Mouse (Mus musculus) CH12.LX (cell line): ENCODE measurements around the gene Hapln1.

Experiments
- CHD1 ChIP-seq: IDR thresholded peaks from 2 replicates; pipeline ENCODE4 v1.6.1; 2012; ENCODE audit warnings: low read depth, low read length, improper control_type of control experiment, inconsistent platforms
- CTCF ChIP-seq, 2 experiments: IDR thresholded peaks in 1 of 2; conservative IDR thresholded peaks in 1 of 2; 2 replicates each; pipeline ENCODE4 v1.5.1; 2011 to 2012; ENCODE audit warnings: low read depth in 2 of 2, low read length in 2 of 2, improper control_type of control experiment in 1 of 2, inconsistent platforms in 1 of 2, mild to moderate bottlenecking in 1 of 2, moderate library complexity in 1 of 2
- EP300 ChIP-seq: IDR thresholded peaks from 2 replicates; pipeline ENCODE4 v1.6.1; 2011; ENCODE audit warnings: low read length, improper control_type of control experiment
- KAT2A ChIP-seq: IDR thresholded peaks from 2 replicates; pipeline ENCODE4 v1.6.1; 2012; ENCODE audit warnings: low read length, improper control_type of control experiment, inconsistent platforms; ENCODE audit not compliant: insufficient replicate concordance
- MAZ ChIP-seq: IDR thresholded peaks from 2 replicates; pipeline ENCODE4 v1.6.1; 2012; ENCODE audit warnings: low read depth, mild to moderate bottlenecking, inconsistent platforms, low read length, improper control_type of control experiment, moderate library complexity
- POLR2AphosphoS2 ChIP-seq: IDR thresholded peaks from 2 replicates; pipeline ENCODE4 v1.6.1; 2011; ENCODE audit warnings: low read depth, low read length, improper control_type of control experiment
- RAD21 ChIP-seq: IDR thresholded peaks from 2 replicates; pipeline ENCODE4 v1.6.1; 2011; ENCODE audit warnings: low read depth, mild to moderate bottlenecking, low read length, improper control_type of control experiment, moderate library complexity
- SMC3 ChIP-seq: IDR thresholded peaks from 2 replicates; pipeline ENCODE4 v1.6.1; 2011; ENCODE audit warnings: low read depth, low read length, improper control_type of control experiment
- TBP ChIP-seq: conservative IDR thresholded peaks from 2 replicates; pipeline ENCODE4 v1.6.1; 2011; ENCODE audit warnings: low read depth, low read length, improper control_type of control experiment
- TCF12 ChIP-seq: IDR thresholded peaks from 2 replicates; pipeline ENCODE4 v1.6.1; 2014; ENCODE audit warnings: low read depth, mild to moderate bottlenecking, inconsistent platforms, low read length, improper control_type of control experiment
- USF1 ChIP-seq: IDR thresholded peaks from 2 replicates; pipeline ENCODE4 v1.6.1; 2014; ENCODE audit warnings: low read depth, mild to moderate bottlenecking, inconsistent platforms, low read length, improper control_type of control experiment
- ZMIZ1 ChIP-seq: IDR thresholded peaks from 2 replicates; pipeline ENCODE4 v1.6.1; 2012; ENCODE audit warnings: low read depth, mild to moderate bottlenecking, inconsistent platforms, low read length, improper control_type of control experiment
- ZNF384 ChIP-seq: IDR thresholded peaks from 2 replicates; pipeline ENCODE4 v1.6.1; 2012; ENCODE audit warnings: low read depth, low read length, improper control_type of control experiment, inconsistent platforms

GRCm38 (mm10) chr13:89585144-89585543 lies 45.5 kb downstream of the Hapln1 start:
- TF ChIP-seq CTCF (conservative IDR thresholded peaks at IDR 0.05 in 1 of 2, IDR thresholded peaks at IDR 0.05 in 1 of 2; ENCODE audit: low read depth in 2 of 2, low read length in 2 of 2) (no peak), SMC3 (no peak), CHD1 (no peak), POLR2AphosphoS2 (no peak), TBP (no peak), RAD21 (no peak), ZMIZ1 (no peak), KAT2A (no peak), TCF12 (no peak), EP300 (no peak), USF1 (no peak), ZNF384 (no peak), MAZ (no peak)
